Mouse (Mus musculus) hindbrain, postnatal 0 days (tissue): Measurements from ENCODE around the gene Rora. TPM values are rescaled to one million over a fixed set of nuclear protein-coding genes. Genes with fewer than 3 reads are reported as not detected.
A peak's percentile ranks its signal among the peaks of the same experiment; 100 is the strongest.

Experiments
- ATAC-seq: fragments of 200-750 bp; cut with Nextera tagmentation; 2 replicates; pipeline ENCODE4 v1.8.0; 2017; ENCODE audit warnings: mild to moderate bottlenecking, moderate TSS enrichment, moderate library complexity
- DNase-seq: peaks from one replicate; pipeline ENCODE4 v3.0.0-alpha.2; 2015; ENCODE audit warnings: low spot score
- H3K27ac ChIP-seq: fragments of 300-500 bp; sonication (generic); 2 replicates; pipeline ENCODE4 v1.5.1; 2014; ENCODE audit warnings: mild to moderate bottlenecking
- H3K27me3 ChIP-seq: fragments of 300-500 bp; sonication (generic); 2 replicates; pipeline ENCODE4 v1.6.1; 2014; ENCODE audit warnings: low read length, mixed read lengths; ENCODE audit not compliant: insufficient read depth
- H3K36me3 ChIP-seq: fragments of 300-500 bp; sonication (generic); 2 replicates; pipeline ENCODE4 v1.6.1; 2014; ENCODE audit warnings: low read length, mixed read lengths; ENCODE audit not compliant: insufficient read depth
- H3K4me1 ChIP-seq: fragments of 300-500 bp; sonication (generic); 2 replicates; pipeline ENCODE4 v1.6.1; 2014; ENCODE audit warnings: antibody characterized with exemption, low read length, mixed read lengths; ENCODE audit not compliant: insufficient read depth
- H3K4me2 ChIP-seq: fragments of 300-500 bp; sonication (generic); 2 replicates; pipeline ENCODE4 v1.6.1; 2014; ENCODE audit warnings: low read depth, mild to moderate bottlenecking, low read length, moderate library complexity, mixed read lengths
- H3K4me3 ChIP-seq: fragments of 300-500 bp; sonication (generic); 2 replicates; pipeline ENCODE4 v1.5.1; 2014; ENCODE audit warnings: low read length
- H3K9ac ChIP-seq: fragments of 300-500 bp; sonication (generic); replicated peaks from 2 replicates; pipeline ENCODE4 v1.6.1; 2014; ENCODE audit warnings: mild to moderate bottlenecking, low read length, moderate library complexity, mixed read lengths
- H3K9me3 ChIP-seq: fragments of 300-500 bp; sonication (generic); 2 replicates; pipeline ENCODE4 v1.6.1; 2016; ENCODE audit warnings: low read length, mixed read lengths
- CTCF ChIP-seq: IDR thresholded peaks from 2 replicates; pipeline ENCODE4 v1.5.1; 2016; ENCODE audit warnings: antibody characterized with exemption, control low read depth, low read depth
- WGBS: fragments of 180-500 bp; shearing (Covaris S2); extraction: QIAGEN DNeasy Blood & Tissue Kit; methylation state at CpG from one replicate; pipeline ENCODE4 v1.1.7; 2014; 5-methylcytosine and 5-hydroxymethylcytosine counted together
- polyA plus RNA-seq: library from polyadenylated mRNA; unstranded; fragments of >200 nt; fragmentation: Nextera tagmentation; extraction: Ambion mirVana; gene quantifications from 2 replicates; pipeline ENCODE4 v1.2.1, GENCODE M21; 2015
- total RNA-seq: library from RNA; depleted of rRNA; stranded (reverse); fragments of >200 nt; gene quantifications from 2 replicates; pipeline ENCODE4 v1.2.3, GENCODE M21; 2014

Gene Rora
- total and polyA plus RNA-seq, 2 experiments from 2014 or later: 27.5 to 59.4 TPM

DNA sequence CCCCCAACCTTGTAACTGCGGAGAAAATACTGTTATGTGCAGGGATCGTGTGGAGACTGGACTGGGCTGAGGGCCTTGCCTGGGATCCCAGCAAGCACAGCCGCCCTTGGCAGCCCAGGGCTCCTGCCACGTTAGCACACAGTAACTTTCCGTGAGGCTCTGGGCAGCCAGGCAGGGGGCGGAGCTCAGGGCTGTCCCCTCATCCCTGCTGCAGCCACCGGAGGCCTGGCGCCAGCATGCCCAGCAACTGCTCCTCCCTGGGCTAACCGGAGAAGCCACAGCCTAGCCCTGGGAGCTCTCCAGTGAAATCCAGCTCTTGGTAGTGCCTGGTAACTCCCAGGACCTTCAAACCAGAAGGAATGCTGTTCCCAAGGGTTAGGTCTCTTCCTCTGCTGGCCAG lies 605.8 kb downstream of the Rora start:
- 20% methylated on average over 9 of the region's 9 CpGs for WGBS

GRCm38 (mm10) chr9:69265151-69265550 lies 611.6 kb downstream of the Rora start:
- WGBS: 60% methylated on average over 7 of the region's 7 CpGs
- Histone ChIP-seq H3K4me1 (no peaks in the 10 kb centered on the region), H3K4me3 (no peak overlapping the region), H3K4me2 (no peak overlapping the region), H3K27me3 (no peaks in the 10 kb centered on the region), H3K27ac (no peak overlapping the region), H3K9me3 (no peaks in the 10 kb centered on the region), H3K36me3 (no peaks in the 10 kb centered on the region), H3K9ac (no peak overlapping the region)
- ATAC-seq (no peak), DNase-seq (no peak)
- TF ChIP-seq CTCF: no peak

More for the DNA sequence above, 605.8 kb downstream of the Rora start:
- peak; percentile 70 for DNase-seq
- no peaks in the 10 kb centered on the region for H3K27me3 ChIP-seq
- H3K4me2 ChIP-seq: no peak overlapping the region
- peak; percentile 84; the same call in 1 of the 2 replicates for ATAC-seq
- no peaks in the 10 kb centered on the region for H3K9me3 ChIP-seq
- H3K9ac ChIP-seq: no peak overlapping the region
- peak; percentile 23; the same call in 1 of the 2 replicates for TF ChIP-seq CTCF
- H3K27ac ChIP-seq: no peak overlapping the region
- H3K36me3 ChIP-seq: no peaks in the 10 kb centered on the region
- H3K4me3 ChIP-seq: no peak overlapping the region
- H3K4me1 ChIP-seq: no peaks in the 10 kb centered on the region; the same call in 1 of the 2 replicates

DNA sequence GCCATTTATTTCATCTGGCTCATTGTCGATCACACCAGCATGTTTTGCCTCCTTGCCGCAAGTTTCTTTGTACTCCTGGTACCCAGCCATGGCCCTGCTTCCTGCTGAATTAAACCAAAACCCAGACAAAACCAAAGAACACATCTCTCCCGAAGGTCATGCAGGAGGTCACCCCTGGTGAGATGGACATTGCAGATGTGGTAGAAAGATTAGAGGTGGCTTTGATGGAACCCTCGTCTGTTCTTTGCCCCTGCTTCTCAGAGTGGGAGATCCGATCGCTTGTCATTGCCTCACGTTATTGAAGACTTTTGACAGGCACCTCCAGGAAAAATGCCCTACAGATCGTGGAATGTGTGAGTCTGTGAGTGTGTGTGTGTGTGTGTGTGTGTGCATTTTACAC lies 616.8 kb downstream of the Rora start:
- DNase-seq: no peak
- Histone ChIP-seq H3K9me3 (no peaks in the 10 kb centered on the region), H3K27me3 (no peaks in the 10 kb centered on the region), H3K4me2 (no peak overlapping the region), H3K4me1 (no peaks in the 10 kb centered on the region), H3K9ac (no peak overlapping the region), H3K36me3 (no peaks in the 10 kb centered on the region), H3K27ac (no peak overlapping the region), H3K4me3 (no peak overlapping the region)
- no peak for TF ChIP-seq CTCF
- 53% methylated on average over 8 of the region's 8 CpGs for WGBS
- ATAC-seq: no peak

DNA sequence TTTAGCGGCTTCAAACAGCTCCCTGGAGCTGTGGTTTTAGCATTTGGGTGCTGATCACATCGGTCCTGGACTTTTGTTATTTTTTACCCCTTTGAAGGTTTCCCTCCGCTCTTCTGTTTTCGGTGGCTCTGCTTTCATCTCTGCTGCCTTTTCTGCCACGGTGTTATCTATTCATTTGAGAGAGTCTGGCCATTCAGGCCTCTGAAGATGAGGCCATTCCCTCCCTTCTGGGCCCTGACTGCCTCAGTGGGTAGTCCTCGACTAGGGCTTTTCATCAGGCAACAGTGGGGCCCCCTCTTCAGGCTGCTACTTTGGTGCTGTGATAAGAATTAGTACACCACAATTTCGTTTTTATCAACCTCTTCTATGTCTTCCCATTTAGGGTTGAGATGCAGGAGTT lies 617.3 kb downstream of the Rora start:
- DNase-seq: no peak
- Histone ChIP-seq H3K9me3 (no peaks in the 10 kb centered on the region), H3K27me3 (no peaks in the 10 kb centered on the region), H3K4me3 (no peak overlapping the region), H3K9ac (no peak overlapping the region), H3K4me2 (no peak overlapping the region), H3K36me3 (no peaks in the 10 kb centered on the region), H3K27ac (no peak overlapping the region), H3K4me1 (no peaks in the 10 kb centered on the region)
- WGBS: 37% methylated on average over 7 of the region's 7 CpGs
- TF ChIP-seq CTCF: no peak
- no peak for ATAC-seq

DNA sequence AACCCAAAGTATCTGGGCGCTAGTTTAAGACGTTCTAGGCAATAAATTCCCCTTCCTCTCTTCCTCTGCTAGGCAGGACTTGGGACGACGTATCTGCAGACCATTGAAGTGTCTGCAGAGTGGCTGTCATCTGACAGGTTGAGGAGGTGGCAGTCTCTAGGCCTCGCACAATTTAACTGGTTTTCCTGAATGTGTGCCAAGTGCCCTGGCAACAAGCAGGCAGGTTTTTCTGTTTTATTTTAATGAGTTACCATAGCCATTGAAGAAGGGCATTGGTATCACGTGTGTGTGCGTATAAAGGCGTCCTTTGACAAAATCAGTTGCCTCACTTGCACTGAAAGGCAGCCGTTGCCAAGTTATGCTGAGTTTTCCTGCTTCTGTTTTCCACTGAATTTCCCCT lies 619.3 kb downstream of the Rora start:
- no peaks in the 10 kb centered on the region for H3K9me3 ChIP-seq
- H3K9ac ChIP-seq: no peak overlapping the region
- no peak for TF ChIP-seq CTCF
- no peak overlapping the region for H3K27ac ChIP-seq
- no peaks in the 10 kb centered on the region for H3K36me3 ChIP-seq
- ATAC-seq (peak; percentile 38; the same call in 1 of the 2 replicates), DNase-seq (peak; percentile 52)
- H3K4me1 ChIP-seq: no peaks in the 10 kb centered on the region; the same call in 1 of the 2 replicates
- 28% methylated on average over 9 of the region's 9 CpGs for WGBS
- no peaks in the 10 kb centered on the region for H3K27me3 ChIP-seq
- H3K4me3 ChIP-seq: no peak overlapping the region
- H3K4me2 ChIP-seq: no peak overlapping the region

- Histone ChIP-seq H3K27me3 (no peaks in the 10 kb centered on the region), H3K4me1 (no peaks in the 10 kb centered on the region; the same call in 1 of the 2 replicates), H3K4me3 (no peak overlapping the region), H3K36me3 (no peaks in the 10 kb centered on the region), H3K9me3 (no peaks in the 10 kb centered on the region), H3K4me2 (no peak overlapping the region), H3K27ac (no peak overlapping the region), H3K9ac (no peak overlapping the region)
- DNase-seq (no peak), ATAC-seq (no peak)
- 71% methylated on average over 10 of the region's 10 CpGs for WGBS
- no peak for TF ChIP-seq CTCF
These were observed 621.3 kb downstream of the Rora start for GRCm38 (mm10) chr9:69274766-69275485.

- no peak for TF ChIP-seq CTCF
- Histone ChIP-seq H3K36me3 (no peaks in the 10 kb centered on the region), H3K9ac (no peak overlapping the region), H3K27me3 (no peaks in the 10 kb centered on the region), H3K4me2 (no peak overlapping the region), H3K4me3 (no peak overlapping the region), H3K27ac (no peak overlapping the region), H3K4me1 (no peaks in the 10 kb centered on the region; the same call in 1 of the 2 replicates), H3K9me3 (no peaks in the 10 kb centered on the region)
- DNase-seq: no peak
- 44% methylated on average over 10 of the region's 10 CpGs for WGBS
- ATAC-seq: no peak
These were observed 623.7 kb downstream of the Rora start for GRCm38 (mm10) chr9:69277256-69277655.
